Mouse (Mus musculus) megakaryocyte, embryonic 14.5 days (primary cell): Measurements from ENCODE around the gene Cept1. TPM values are rescaled to one million over a fixed set of nuclear protein-coding genes. Genes with fewer than 3 reads are reported as not detected.
A peak's percentile ranks its signal among the peaks of the same experiment; 100 is the strongest.

Experiments
- H3K27me3 ChIP-seq: replicated peaks from 2 replicates; pipeline ENCODE3; 2012; ENCODE audit warnings: inconsistent platforms
- H3K36me3 ChIP-seq: replicated peaks from 2 replicates; pipeline ENCODE3; 2012; ENCODE audit warnings: low read length, inconsistent platforms, mixed read lengths
- H3K4me1 ChIP-seq: 2 replicates; pipeline ENCODE4 v1.6.1; 2012; ENCODE audit warnings: inconsistent platforms
- H3K4me3 ChIP-seq: replicated peaks from 2 replicates; pipeline ENCODE3; 2012; ENCODE audit warnings: moderate library complexity, mild to moderate bottlenecking, inconsistent platforms
- H3K9me3 ChIP-seq: 2 replicates; pipeline ENCODE4 v1.6.1; 2012; ENCODE audit warnings: inconsistent platforms
- FLI1 ChIP-seq: IDR thresholded peaks from 2 replicates; pipeline ENCODE4 v1.6.1; 2012; ENCODE audit warnings: low read length, inconsistent platforms, mixed read lengths
- GATA1 ChIP-seq: IDR thresholded peaks from 3 replicates; pipeline ENCODE4 v1.6.1; 2012; ENCODE audit warnings: mixed read lengths, low read length, inconsistent platforms, borderline replicate concordance
- polyA plus RNA-seq: library from polyadenylated mRNA; stranded (reverse); fragments of >175 nt; gene quantifications from 2 replicates; pipeline ENCODE4 v1.2.3, GENCODE M21; 2012; ENCODE audit warnings: low replicate concordance; ENCODE audit not compliant: insufficient read depth

The Cept1 gene
- polyA plus RNA-seq, 1 experiment, result 9.1 TPM

DNA sequence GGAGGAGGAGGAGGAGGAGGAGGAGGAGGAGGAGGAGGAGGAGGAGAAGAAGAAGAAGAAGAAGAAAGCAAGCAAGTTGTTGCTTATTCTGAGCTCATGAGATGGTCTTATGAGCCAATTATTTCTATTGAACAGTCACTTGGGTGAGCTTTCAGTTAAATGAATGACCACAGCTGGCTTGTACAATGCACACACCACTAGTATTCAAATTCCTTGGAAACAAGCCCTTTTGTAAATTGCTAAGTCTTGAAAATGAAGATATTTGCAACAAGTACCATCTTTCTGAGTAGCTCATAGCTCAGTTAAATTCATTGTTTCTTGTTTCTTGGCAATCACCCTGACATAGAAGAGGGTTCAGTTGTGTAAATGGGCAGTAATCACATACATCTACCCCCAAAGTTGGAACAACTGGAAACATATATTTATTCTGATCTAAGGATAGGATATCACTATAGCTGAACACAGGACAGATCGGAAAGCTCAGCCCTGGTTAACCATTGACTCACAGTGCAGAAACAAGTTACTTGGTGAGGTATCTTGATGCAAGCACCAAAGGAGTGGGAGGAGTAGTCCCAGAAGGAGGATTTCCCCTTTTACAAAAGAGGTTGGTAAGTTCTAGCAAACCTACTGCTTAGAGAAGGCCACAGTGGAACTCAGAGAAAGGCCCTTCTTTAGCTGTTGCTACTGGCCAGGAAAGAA is 52.1 kb downstream of the Cept1 start:
- TF ChIP-seq FLI1 (no peak), GATA1 (no peak)
- H3K36me3 ChIP-seq, result peaks cover 92% of the 10 kb centered on the region

GRCm38 (mm10) chr3:106494417-106494950 is 53.1 kb downstream of the Cept1 start:
- H3K36me3 ChIP-seq, result peaks cover 91% of the 10 kb centered on the region
- peak overlapping the region; percentile 57 for H3K4me3 ChIP-seq
- no peaks in the 10 kb centered on the region for H3K9me3 ChIP-seq
- TF ChIP-seq GATA1, result no peak
- no peak for TF ChIP-seq FLI1
- H3K27me3 ChIP-seq, result no peaks in the 10 kb centered on the region
- peaks cover 98% of the 10 kb centered on the region for H3K4me1 ChIP-seq

More for the DNA sequence above, 52.1 kb downstream of the Cept1 start:
- Histone ChIP-seq H3K9me3 (no peaks in the 10 kb centered on the region), H3K27me3 (no peaks in the 10 kb centered on the region), H3K4me1 (peaks cover 94% of the 10 kb centered on the region), H3K4me3 (peak overlapping the region; percentile 0)

- Histone ChIP-seq H3K9me3 (no peaks in the 10 kb centered on the region), H3K4me1 (peaks cover 100% of the 10 kb centered on the region), H3K36me3 (peaks cover 91% of the 10 kb centered on the region), H3K27me3 (no peaks in the 10 kb centered on the region), H3K4me3 (no peak overlapping the region)
- TF ChIP-seq GATA1 (no peak), FLI1 (no peak)
These were observed 53.7 kb downstream of the Cept1 start for GRCm38 (mm10) chr3:106493882-106494281.

GRCm38 (mm10) chr3:106493202-106493601 is 54.4 kb downstream of the Cept1 start:
- TF ChIP-seq GATA1, result no peak
- no peak for TF ChIP-seq FLI1
- Histone ChIP-seq H3K4me1 (peaks cover 100% of the 10 kb centered on the region), H3K4me3 (peak overlapping the region; percentile 56), H3K27me3 (no peaks in the 10 kb centered on the region), H3K9me3 (no peaks in the 10 kb centered on the region), H3K36me3 (peaks cover 91% of the 10 kb centered on the region)

- peaks cover 100% of the 10 kb centered on the region for H3K4me1 ChIP-seq
- no peak overlapping the region for H3K4me3 ChIP-seq
- H3K9me3 ChIP-seq, result no peaks in the 10 kb centered on the region
- TF ChIP-seq GATA1, result peak; percentile 38; the same call in 1 of the 3 replicates
- TF ChIP-seq FLI1, result no peak
- peaks cover 91% of the 10 kb centered on the region for H3K36me3 ChIP-seq
- H3K27me3 ChIP-seq, result no peaks in the 10 kb centered on the region
These were observed 54.9 kb downstream of the Cept1 start for GRCm38 (mm10) chr3:106492723-106493122.

DNA sequence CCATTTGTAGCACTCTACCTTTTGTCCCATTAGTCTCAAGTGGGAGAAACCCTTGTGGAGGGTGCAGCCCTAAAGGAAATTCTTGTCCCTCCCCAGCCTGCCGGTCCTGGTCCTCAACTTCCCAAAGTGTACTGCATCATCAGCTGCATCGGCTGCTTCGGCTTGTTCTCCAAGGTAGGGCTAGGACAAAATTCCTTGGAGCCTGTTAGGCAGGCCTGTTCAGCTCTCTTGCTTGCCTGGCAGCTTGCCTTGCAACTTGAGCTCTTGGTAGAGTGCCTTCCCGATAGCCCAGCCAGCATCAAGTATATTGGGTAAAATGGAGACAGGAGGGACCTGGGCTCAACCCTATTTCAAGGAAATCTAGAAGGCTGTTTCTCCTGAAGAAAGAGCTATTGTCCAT is 57.4 kb downstream of the Cept1 start:
- no peaks in the 10 kb centered on the region for H3K9me3 ChIP-seq
- H3K4me3 ChIP-seq, result no peak overlapping the region
- no peaks in the 10 kb centered on the region for H3K27me3 ChIP-seq
- H3K36me3 ChIP-seq, result peaks cover 97% of the 10 kb centered on the region
- no peak for TF ChIP-seq FLI1
- TF ChIP-seq GATA1, result no peak
- H3K4me1 ChIP-seq, result peaks cover 100% of the 10 kb centered on the region

- peaks cover 100% of the 10 kb centered on the region for H3K4me1 ChIP-seq
- no peak for TF ChIP-seq FLI1
- no peak for TF ChIP-seq GATA1
- H3K27me3 ChIP-seq, result no peaks in the 10 kb centered on the region
- H3K9me3 ChIP-seq, result no peaks in the 10 kb centered on the region
- peaks cover 81% of the 10 kb centered on the region for H3K36me3 ChIP-seq
- H3K4me3 ChIP-seq, result peak overlapping the region; percentile 60
These were observed 60.1 kb downstream of the Cept1 start for GRCm38 (mm10) chr3:106487551-106487950.

GRCm38 (mm10) chr3:106485810-106486209 is 61.8 kb downstream of the Cept1 start:
- no peaks in the 10 kb centered on the region for H3K27me3 ChIP-seq
- peak overlapping the region; percentile 98 for H3K4me3 ChIP-seq
- H3K9me3 ChIP-seq, result no peaks in the 10 kb centered on the region
- TF ChIP-seq GATA1 (no peak), FLI1 (no peak)
- H3K36me3 ChIP-seq, result peaks cover 70% of the 10 kb centered on the region
- peaks cover 96% of the 10 kb centered on the region for H3K4me1 ChIP-seq

GRCm38 (mm10) chr3:106484861-106485260 is 62.7 kb downstream of the Cept1 start:
- peaks cover 90% of the 10 kb centered on the region for H3K4me1 ChIP-seq
- H3K9me3 ChIP-seq, result no peaks in the 10 kb centered on the region
- H3K4me3 ChIP-seq, result peak overlapping the region; percentile 98
- H3K27me3 ChIP-seq, result no peaks in the 10 kb centered on the region
- TF ChIP-seq FLI1 (no peak), GATA1 (no peak)
- H3K36me3 ChIP-seq, result peaks cover 67% of the 10 kb centered on the region

GRCm38 (mm10) chr3:106483796-106484405 is 63.7 kb downstream of the Cept1 start:
- TF ChIP-seq FLI1 (no peak), GATA1 (no peak)
- H3K4me3 ChIP-seq, result peak overlapping the region; percentile 98

More at GRCm38 (mm10) chr3:106483796-106484405, 63.7 kb downstream of the Cept1 start:
- Histone ChIP-seq H3K4me1 (peaks cover 80% of the 10 kb centered on the region), H3K36me3 (peaks cover 64% of the 10 kb centered on the region), H3K27me3 (no peaks in the 10 kb centered on the region), H3K9me3 (no peaks in the 10 kb centered on the region)
